Mouse (Mus musculus) ES-E14 (cell line): ENCODE data around the gene Dst.

ENCODE experiments used
- MAFK ChIP-seq: IDR thresholded peaks from 2 replicates; pipeline ENCODE4 v1.6.1; 2014; ENCODE audit warnings: mild to moderate bottlenecking, low read depth, low read length, inconsistent platforms; ENCODE audit not compliant: insufficient read depth
- ZC3H11A ChIP-seq: IDR thresholded peaks from 2 replicates; pipeline ENCODE4 v1.6.1; 2012; ENCODE audit warnings: low read depth, mild to moderate bottlenecking, inconsistent platforms, low read length, borderline replicate concordance

DNA sequence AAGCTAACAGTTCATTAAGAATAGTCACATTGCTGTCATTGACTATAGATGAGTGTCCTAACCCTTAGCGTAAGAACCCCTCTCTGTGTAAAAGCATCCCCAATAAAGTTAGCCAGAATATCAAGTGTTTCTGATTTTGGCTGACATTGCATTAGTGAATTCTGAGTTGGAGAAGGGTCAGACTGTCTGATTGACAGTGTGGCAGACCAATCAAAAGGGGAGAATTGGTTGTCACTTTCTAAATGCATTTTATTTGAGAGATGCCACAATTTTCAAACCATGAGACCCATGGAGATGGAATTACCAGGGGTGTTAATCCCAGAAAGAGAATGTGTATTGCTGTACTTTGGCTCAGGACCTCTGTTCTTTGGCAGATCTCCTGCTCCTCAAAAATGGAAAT is 125.5 kb downstream of the Dst start:
- TF ChIP-seq ZC3H11A (no peak), MAFK (no peak; the same call in 1 of the 2 replicates)
